Mouse (Mus musculus) left cerebral cortex, postnatal 10 days (tissue): ENCODE results near the gene Disp3. TPM values are rescaled to one million over a fixed set of nuclear protein-coding genes. Genes with fewer than 3 reads are reported as not detected.
A peak's percentile ranks its signal among the peaks of the same experiment; 100 is the strongest.

Experiments
- DNase-seq, 2 experiments: peaks; one replicate each; pipeline ENCODE4 v3.0.0; 2021 to 2022; ENCODE audit warnings: low spot score in 2 of 2, mixed read lengths in 1 of 2; ENCODE audit errors: extremely low spot score in 1 of 2
- intact Hi-C: fragments of 180-260 bp; cut with DNase I; formaldehyde crosslinking; loops from one replicate; pipeline ENCODE4 v1.15.1; 2025
- total RNA-seq, 2 experiments: library from RNA; stranded (reverse); gene quantifications; 2 replicates each; pipeline ENCODE4 v1.2.3; 2021

Gene Disp3
- total RNA-seq, 2 experiments from 2014 or later = 19.2 to 20.4 TPM

- DNase-seq = peak in 1 of 2 experiments; percentile 61
- intact Hi-C loops = no loop called here
Observed at GRCm38 (mm10) chr4:148297640-148298039, 9.9 kb upstream of the Disp3 start.

DNA sequence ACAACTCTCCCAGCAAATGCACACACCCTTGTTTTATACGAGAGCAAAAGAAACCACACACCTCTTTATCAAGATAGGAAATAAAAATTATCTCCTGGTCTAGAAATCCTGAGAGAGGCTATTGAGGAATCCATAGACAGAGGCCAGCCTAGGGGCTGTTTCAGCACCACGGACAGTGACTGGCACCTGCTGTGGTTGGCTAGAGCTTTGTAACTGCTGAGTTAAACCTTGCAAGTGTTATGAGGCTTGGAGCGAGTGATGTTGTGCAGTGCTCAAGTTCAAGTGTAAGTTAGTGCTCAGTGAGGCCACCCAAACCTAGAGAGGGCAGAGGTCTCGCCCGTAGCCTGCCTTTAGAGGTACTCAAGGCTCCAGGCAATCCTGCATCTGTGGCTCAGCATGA, 5.6 kb upstream of the Disp3 start:
- intact Hi-C loops = loop anchor here (5.0 kb wide), 1 partner anchor 89 kb away; no protein-coding TSS in a partner anchor
- no peak for DNase-seq

GRCm38 (mm10) chr4:148291849-148292248, 4.1 kb upstream of the Disp3 start:
- no peak for DNase-seq
- intact Hi-C loops = loop anchor here (5.0 kb wide), 1 partner anchor 90 kb away; no protein-coding TSS in a partner anchor

DNA sequence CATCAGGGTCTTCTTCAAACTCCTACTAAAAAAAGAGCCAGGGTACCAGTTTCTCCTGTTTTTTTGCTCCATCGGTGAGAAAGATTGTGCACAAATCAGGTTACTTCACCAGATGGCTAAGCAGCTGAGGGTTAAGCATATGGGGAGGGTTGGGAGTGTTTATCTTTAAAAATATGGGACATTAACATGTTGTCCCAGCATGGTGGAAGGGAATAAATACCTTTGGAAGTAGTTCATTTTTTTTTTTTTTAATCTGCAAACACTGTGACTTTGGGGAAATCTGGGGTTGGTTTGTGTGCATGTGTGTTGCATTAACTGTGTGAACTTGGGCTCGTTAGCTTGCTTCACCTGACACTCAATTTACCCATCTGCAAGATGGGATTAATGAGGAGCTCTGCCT, 3.3 kb upstream of the Disp3 start:
- DNase-seq = no peak
- intact Hi-C loops = loop anchor here (5.0 kb wide), 1 partner anchor 91 kb away; no protein-coding TSS in a partner anchor

- peak; percentile 90 to 92 for DNase-seq
- intact Hi-C loops = loop anchor here (5.0 kb wide), 2 partner anchors 116 to 144 kb away; no protein-coding TSS in a partner anchor
Observed at GRCm38 (mm10) chr4:148288055-148288549, 337 bp upstream of the Disp3 start.

DNA sequence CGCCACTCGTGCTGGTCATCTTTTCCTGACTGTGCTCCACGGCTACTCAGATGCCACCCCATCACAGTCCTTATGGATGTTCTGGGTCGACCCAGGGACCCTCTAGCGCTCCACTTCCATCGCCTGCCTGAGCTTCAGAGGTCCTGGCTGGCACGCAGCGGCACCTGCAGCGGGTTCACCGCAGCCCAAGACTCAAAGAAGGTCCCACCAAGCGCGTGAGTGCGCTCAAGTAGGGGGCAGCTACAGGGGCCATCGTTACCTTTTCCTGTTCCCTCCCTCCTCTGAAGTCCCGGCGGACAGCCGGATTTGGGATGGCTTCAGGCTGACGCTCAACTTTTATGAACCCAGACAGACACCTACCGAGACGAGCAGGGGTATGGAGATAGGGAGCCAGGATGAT, 724 bp downstream of the Disp3 start:
- intact Hi-C loops = loop anchor here (5.0 kb wide), 2 partner anchors 115 to 145 kb away; no protein-coding TSS in a partner anchor
- DNase-seq = no peak

DNA sequence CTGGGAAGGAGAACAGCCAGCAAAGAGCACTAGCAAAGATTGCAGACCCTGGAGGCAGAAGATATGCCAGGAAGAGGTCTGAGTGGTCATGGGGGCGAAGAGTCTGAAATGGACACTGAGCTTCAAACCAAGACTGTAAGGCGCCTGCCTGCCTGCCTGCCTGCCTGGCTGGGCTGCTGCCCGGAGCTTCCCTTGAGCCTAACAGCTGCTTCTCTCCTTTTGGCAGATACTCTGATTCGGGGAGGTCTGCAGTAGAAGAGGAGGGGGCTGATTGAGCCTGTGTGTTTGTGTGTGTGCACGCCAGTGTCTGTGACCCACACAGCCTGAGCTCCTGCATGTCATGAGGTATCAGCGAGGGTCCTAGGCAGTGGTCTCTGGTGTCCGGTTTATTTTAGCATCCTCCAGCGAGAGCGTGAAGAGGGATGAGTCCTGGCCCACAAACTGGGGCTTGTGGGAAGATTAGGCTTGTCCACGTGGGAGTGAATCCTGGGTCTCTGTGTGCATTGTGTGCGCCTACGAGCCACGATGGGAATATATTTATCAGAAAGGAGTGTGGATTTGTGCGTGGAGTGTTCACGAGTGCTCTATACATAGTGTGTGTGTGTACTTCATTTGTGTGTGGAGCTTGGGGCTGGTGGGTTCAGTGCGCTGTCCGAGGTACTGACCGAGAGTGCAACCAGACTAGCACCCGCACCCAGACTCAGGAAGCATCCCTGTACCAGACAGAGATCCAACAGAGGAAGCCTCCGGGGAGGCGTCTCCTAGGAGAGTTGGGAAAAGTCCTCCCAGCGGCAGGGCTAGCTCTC, 1.3 kb downstream of the Disp3 start:
- intact Hi-C loops = loop anchor here (5.0 kb wide), 2 partner anchors 114 to 146 kb away; no protein-coding TSS in a partner anchor
- peak in 1 of 2 experiments; percentile 50 for DNase-seq

DNA sequence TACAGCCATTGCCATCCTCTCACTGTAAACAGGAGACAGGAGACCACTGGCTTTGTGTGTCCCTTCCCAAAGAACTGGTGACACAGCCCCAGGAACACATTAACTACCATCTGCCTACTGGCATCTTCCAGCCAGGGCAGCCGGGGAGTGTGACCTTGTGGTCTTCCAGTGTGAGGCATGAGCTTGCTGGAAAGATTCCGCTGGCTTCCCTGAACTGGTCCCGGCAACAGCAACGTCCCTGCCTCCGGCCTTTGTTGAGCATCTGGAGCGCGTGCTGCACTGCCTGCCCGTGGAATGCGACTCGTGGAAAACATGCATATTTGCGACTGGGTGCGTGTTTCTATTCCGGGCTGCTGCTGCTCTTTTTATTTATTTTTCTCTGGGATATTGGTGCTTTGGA, 3.5 kb downstream of the Disp3 start:
- peak in 1 of 2 experiments; percentile 36 for DNase-seq
- intact Hi-C loops = no loop called here

GRCm38 (mm10) chr4:148276816-148277491, 10.8 kb downstream of the Disp3 start:
- DNase-seq = no peak
- intact Hi-C loops = no loop called here

DNA sequence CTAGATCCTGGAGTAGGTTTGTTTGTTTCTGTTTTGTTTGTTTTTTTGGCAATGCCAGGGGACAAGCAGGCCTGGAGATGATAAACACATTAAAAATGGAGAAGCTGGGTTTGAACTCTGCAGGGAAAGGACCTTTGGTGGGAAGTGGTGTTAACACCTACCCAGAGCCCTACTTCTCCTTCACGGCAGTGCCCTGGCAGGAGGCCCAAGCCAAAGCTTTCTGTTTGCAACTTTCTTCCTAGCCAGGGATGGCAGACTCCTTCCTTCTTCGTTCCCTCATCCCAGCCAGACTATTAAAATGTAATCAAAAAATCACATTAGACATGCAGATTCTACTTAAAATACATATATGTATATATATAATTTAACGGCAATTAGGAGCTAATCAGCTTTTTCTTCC, 13.1 kb downstream of the Disp3 start:
- DNase-seq = no peak
- intact Hi-C loops = no loop called here

DNA sequence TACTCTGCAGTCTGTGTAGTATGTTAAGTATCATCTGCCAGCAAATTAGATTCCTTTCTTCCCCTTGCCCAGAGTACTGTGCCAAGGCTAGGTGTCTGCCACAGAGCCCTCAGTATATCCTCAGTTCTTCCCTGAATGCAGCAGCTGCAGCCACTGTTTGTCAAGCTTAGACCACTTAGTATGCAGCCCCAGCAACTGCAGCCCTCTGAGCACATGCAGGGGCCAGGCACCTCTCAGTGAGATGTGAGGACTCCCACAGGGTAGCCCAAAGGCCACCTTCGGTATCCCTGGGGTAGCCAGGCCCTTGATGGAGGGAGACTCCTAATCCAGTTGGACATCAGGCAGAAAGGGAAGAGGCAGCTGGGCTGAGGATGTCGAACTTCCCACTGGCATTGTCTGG, 14.5 kb downstream of the Disp3 start:
- DNase-seq = no peak
- intact Hi-C loops = no loop called here

DNA sequence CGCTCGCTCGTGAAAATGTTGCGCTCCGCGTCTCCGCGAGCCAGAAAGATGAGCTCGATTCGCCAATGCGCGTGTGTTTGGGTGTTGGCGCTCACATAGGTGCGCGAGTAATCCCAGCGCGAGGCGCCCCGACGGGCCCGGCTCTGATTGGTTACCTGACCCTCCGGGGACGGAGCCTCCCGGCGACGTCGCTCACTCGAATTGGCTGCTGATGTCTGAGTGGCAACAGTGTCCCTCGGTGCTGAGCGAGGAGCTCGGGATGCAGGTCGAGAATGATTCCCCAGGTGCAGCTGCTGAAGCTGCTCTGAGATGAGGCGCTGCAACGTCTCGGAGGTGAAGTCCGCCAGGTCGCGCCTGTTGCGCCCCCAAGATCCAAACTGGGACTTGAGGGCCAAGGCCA, 16.1 kb downstream of the Disp3 start:
- peak in 1 of 2 experiments; percentile 42 for DNase-seq
- intact Hi-C loops = no loop called here

DNA sequence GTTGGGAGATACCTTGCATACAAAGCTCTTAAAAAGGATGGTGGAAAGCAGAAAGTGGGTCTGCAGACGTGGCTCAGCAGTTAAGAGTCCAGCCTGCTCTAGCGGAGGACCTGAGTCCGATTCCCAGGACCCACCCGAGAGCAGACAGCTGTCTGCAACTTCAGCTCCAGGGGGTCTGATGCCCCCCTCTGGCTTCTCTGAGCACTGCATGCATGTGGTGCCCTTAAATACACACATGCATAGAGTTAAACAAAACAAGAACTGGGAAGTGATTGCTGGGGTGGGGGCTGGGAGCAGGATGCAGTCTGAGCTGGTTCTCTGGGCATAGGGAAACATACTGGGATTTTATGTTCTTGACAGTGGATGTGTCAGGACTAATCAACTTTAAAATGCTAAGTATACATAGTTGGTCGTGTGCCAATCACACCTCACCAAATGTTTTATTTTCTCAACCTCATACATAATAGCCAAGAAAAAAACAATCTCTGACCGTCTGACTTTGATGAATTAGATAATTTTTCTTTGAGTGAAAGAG, 20.7 kb downstream of the Disp3 start:
- DNase-seq = no peak
- intact Hi-C loops = no loop called here

GRCm38 (mm10) chr4:148259941-148260340, 27.8 kb downstream of the Disp3 start:
- intact Hi-C loops = no loop called here
- no peak for DNase-seq

DNA sequence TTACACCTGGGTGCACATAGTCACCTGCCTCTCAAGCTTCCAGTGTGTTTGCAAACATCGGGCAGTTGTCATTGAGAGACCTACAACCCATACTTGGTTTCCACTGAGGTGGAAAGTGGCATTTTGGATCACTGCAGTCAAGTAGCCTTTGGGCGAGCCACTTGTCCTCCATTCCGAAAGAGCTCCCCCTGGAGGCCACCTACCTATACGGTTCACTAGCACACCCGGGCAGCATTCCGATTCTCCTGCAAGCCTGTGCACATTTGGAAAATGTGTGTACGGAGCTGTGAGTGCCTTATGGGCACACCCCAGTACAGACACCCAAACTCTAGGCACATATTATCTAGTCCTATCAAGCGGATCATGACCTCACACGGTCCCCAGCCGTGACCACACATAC, 38.4 kb downstream of the Disp3 start:
- intact Hi-C loops = no loop called here
- DNase-seq = no peak

GRCm38 (mm10) chr4:148240387-148240786, 47.4 kb downstream of the Disp3 start:
- no peak for DNase-seq
- intact Hi-C loops = no loop called here

DNA sequence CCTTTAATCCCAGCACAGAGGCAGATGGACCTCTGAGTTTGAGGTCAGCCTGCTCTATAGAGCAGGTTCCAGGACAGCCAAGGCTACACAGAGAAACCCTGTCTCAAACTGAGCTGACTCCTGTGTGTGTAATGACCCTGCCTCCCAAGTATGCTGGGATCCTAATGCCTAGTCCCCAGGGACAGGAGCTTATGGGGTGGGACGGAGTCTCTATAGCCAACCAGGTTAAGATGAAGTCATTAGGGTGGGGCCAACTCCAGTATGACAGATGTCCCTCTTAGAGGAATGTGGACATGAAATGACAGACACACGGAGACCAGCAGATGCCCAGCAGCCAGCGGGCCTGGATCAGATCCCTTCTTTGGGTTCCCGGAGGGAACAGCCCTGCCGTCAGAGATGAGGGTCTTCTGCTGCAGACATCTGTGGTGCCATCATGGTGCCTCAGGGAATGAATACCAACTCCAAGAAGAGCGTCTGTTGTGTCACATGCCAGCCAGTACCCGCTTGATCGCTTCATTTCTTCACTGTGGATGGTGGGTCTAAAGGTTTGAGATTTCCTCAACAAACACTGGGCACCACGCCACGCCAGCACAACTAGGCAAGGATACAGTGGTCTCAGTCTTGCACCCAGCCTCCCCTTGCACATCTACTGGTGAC, 48.2 kb downstream of the Disp3 start:
- intact Hi-C loops = no loop called here
- no peak for DNase-seq

- DNase-seq = no peak
- intact Hi-C loops = no loop called here
Observed at GRCm38 (mm10) chr4:148238919-148239318, 48.8 kb downstream of the Disp3 start.

DNA sequence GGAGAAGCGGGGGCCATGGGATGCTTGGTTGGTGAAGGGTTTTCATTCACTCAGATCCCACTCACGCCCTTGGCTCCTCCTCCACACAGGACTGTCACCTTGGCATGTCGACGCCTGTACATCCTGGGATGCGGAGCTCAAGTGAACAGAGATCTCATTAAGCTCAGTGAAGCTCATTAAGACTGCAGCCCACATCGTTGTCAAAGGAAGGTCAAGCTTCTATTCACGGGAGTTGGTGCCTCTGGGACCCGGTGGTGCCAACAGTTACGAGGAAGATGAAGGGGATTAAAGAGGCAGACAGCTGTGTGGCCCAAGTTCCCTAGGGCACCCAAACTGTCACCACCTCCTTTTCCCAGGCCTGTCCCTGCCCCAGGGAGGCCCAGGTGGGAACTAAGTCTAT, 49.5 kb downstream of the Disp3 start:
- intact Hi-C loops = no loop called here
- DNase-seq = no peak
